ENCODE assay signal across 11 mouse cellular contexts in the genomic region with DNA sequence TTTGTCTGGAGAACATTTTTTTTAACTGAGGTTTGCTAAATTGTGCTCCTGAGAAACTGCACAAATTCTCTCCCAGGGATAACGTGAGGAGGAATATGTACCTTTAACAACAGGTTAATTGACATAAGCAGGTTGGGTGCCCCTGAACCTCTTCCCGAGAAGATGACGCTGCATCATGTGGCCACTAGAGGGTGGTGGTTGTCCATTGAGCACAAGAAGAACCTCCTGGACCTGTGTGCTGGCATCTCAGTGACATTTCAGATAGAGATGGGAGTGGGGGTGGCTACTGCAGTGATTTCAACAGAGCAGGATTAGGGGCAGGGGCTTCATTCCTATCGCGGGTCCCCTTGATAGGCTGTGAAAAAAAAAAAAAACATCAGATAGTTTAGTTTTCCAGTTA. TPM values are rescaled to one million over a fixed set of nuclear protein-coding genes. Genes with fewer than 3 reads are reported as not detected.
DNase-seq lines count a peak whose midpoint lies in the region; ATAC-seq and TF ChIP-seq lines count a peak whose summit lies in the region.
"Not testable (repeated sequence)": the region's sequence is repeated elsewhere in the genome, so short reads cannot be mapped to it uniquely, and the experiment has no call there.
"Had no signal": no experiment of that assay in that cellular context is flagged by ENCODE, and none has a peak within 500 bp of the region (broad histone marks: within the 10 kb centered on the region; RNA-seq: fewer than 3 reads in every experiment).

No protein-coding gene starts in this region.

- peak; percentile 84 for TF ChIP-seq CTCF in heart, postnatal 0 days (IDR thresholded peaks at IDR 0.05; ENCODE audit: low read depth)
- TF ChIP-seq CTCF in liver, adult 2 months (IDR thresholded peaks at IDR 0.05; ENCODE audit: low read depth, low read length), result peak; percentile 75

- not testable (repeated sequence) for H3K27me3 ChIP-seq in embryonic facial prominence, embryonic 14.5 days (replicated peaks; ENCODE audit: control insufficient read depth, insufficient read depth, low read length); heart, postnatal 0 days (ENCODE audit: control insufficient read depth, insufficient read depth, low read length); liver, adult 2 months (ENCODE audit: control insufficient read depth, insufficient read depth, low read length); splenic B cell, adult 2 months (ENCODE audit: control insufficient read depth, insufficient read depth, low read length, poor library complexity, severe bottlenecking)

- H3K4me1 ChIP-seq in embryonic facial prominence, embryonic 14.5 days (ENCODE audit: control insufficient read depth, insufficient read depth, low read length); heart, postnatal 0 days (ENCODE audit: control insufficient read depth, insufficient read depth); liver, adult 2 months (ENCODE audit: control insufficient read depth, insufficient read depth, low read length): not testable (repeated sequence)

- H3K79me2 ChIP-seq in liver, adult 2 months (ENCODE audit: control insufficient read depth, insufficient read depth, low read length), result not testable (repeated sequence)

- H3K9ac ChIP-seq in embryonic facial prominence, embryonic 14.5 days (ENCODE audit: low read depth, low read length); heart, postnatal 0 days (replicated peaks; ENCODE audit: low read depth, low read length); liver, adult 2 months (ENCODE audit: low read depth, low read length): not testable (repeated sequence)

- H3K4me2 ChIP-seq in embryonic facial prominence, embryonic 14.5 days (ENCODE audit: low read depth, low read length); heart, postnatal 0 days (ENCODE audit: low read depth, low read length): not testable (repeated sequence)

- not testable (repeated sequence) for H3K9me3 ChIP-seq in embryonic facial prominence, embryonic 14.5 days (ENCODE audit: control insufficient read depth, low read length); heart, postnatal 0 days (replicated peaks; ENCODE audit: control insufficient read depth, low read length)

- not testable (repeated sequence) for H3K27ac ChIP-seq in embryonic facial prominence, embryonic 14.5 days (replicated peaks; ENCODE audit: low read depth, low read length); heart, postnatal 0 days (ENCODE audit: low read depth); liver, adult 2 months (replicated peaks; ENCODE audit: insufficient read depth, low read depth, low read length)

- not testable (repeated sequence) for TF ChIP-seq EP300 in heart, postnatal 0 days (IDR thresholded peaks at IDR 0.05; ENCODE audit: low read depth)

- 23% methylated on average over 5 of the region's 5 CpGs for WGBS in embryonic facial prominence, embryonic 14.5 days
- WGBS in heart, postnatal 0 days, result 19% methylated on average over 5 of the region's 5 CpGs
- WGBS in large intestine, adult 2 months, result 15% methylated on average over 5 of the region's 5 CpGs
- WGBS in liver, adult 2 months, result 7% methylated on average over 5 of the region's 5 CpGs

- ATAC-seq in embryonic facial prominence, embryonic 14.5 days (ENCODE audit: low read depth); heart, postnatal 0 days (ENCODE audit: insufficient read depth, low read depth): not testable (repeated sequence)

- not testable (repeated sequence) for H3K36me3 ChIP-seq in embryonic facial prominence, embryonic 14.5 days (ENCODE audit: control insufficient read depth, insufficient read depth, low read length); heart, postnatal 0 days (replicated peaks; ENCODE audit: control insufficient read depth, insufficient read depth, low read length); liver, adult 2 months (ENCODE audit: control insufficient read depth, insufficient read depth, low read length); splenic B cell, adult 2 months (ENCODE audit: control insufficient read depth, insufficient read depth, low read length, poor library complexity, severe bottlenecking)

- TF ChIP-seq POLR2A in liver, adult 2 months (IDR thresholded peaks at IDR 0.05; ENCODE audit: extremely low read depth, insufficient read depth, low read length), result not testable (repeated sequence)

- H3K4me3 ChIP-seq in embryonic facial prominence, embryonic 14.5 days (ENCODE audit: low read depth, low read length); heart, postnatal 0 days (ENCODE audit: low read depth, low read length); liver, adult 2 months (ENCODE audit: insufficient read depth, low read depth, low read length): not testable (repeated sequence)

- peak; percentile 67 to 69 for DNase-seq in B cell, adult 2 months
- DNase-seq in adrenal gland, postnatal 4 days (ENCODE audit: low spot score in 2 of 2), result peak; percentile 18 to 30
- DNase-seq in embryonic facial prominence, embryonic 14.5 days (ENCODE audit: low spot score), result peak; percentile 29
- peak; percentile 16 for DNase-seq in heart, postnatal 0 days (ENCODE audit: low spot score)
- peak; percentile 14 for DNase-seq in large intestine, adult 2 months (ENCODE audit: low read depth, low spot score)
- DNase-seq in liver, adult 2 months (ENCODE audit: extremely low read depth, low read depth, low spot score), result peak; percentile 69
- DNase-seq in ovary, postnatal 10 days (ENCODE audit: low spot score), result peak; percentile 19
- DNase-seq in splenic B cell, adult 2 months (ENCODE audit: low read depth, low spot score), result peak; percentile 71

RNA-seq across cellular contexts. Expression of gene 1700001J03Rik, which starts 2.3 kb away (rescaled TPM):
- total RNA-seq in adrenal gland, postnatal 4 days (2021), result 1 to 10 TPM; 1.7 to 3.8 TPM
- polyA plus RNA-seq in embryonic facial prominence, embryonic 14.5 days (2014; fragmentation: Nextera tagmentation; extraction: Ambion mirVana), result not detected in 2 replicates
- total RNA-seq in heart, postnatal 0 days (2014; rRNA removed; ENCODE audit: low replicate concordance), result not detected in 2 replicates
- polyA plus RNA-seq in heart, postnatal 0 days (2015; fragmentation: Nextera tagmentation; extraction: Ambion mirVana), result not detected in 2 replicates
- polyA plus RNA-seq in large intestine, adult 2 months (2012; rRNA removed), result 0.22 and 0.26 TPM in 2 replicates
- 0.28 TPM in 1 of 2 replicates, not detected in the other for total RNA-seq in liver, adult 2 months (2014; rRNA removed)
- polyA plus RNA-seq in liver, adult 2 months (2012; rRNA removed), result not detected in 2 replicates
- polyA plus RNA-seq: heart, embryonic 12.5 days; liver, embryonic 11.5 days; neural tube, embryonic 14.5 days had no signal

RNA-seq across cellular contexts. Expression of gene Gm6309, which starts 16.9 kb away (rescaled TPM):
- not detected for total RNA-seq in adrenal gland, postnatal 4 days (2021)
- polyA plus RNA-seq in embryonic facial prominence, embryonic 14.5 days (2014; fragmentation: Nextera tagmentation; extraction: Ambion mirVana), result not detected in 2 replicates
- total RNA-seq in heart, postnatal 0 days (2014; rRNA removed; ENCODE audit: low replicate concordance), result not detected in 2 replicates
- polyA plus RNA-seq in heart, postnatal 0 days (2015; fragmentation: Nextera tagmentation; extraction: Ambion mirVana), result not detected in 2 replicates
- polyA plus RNA-seq in large intestine, adult 2 months (2012; rRNA removed), result not detected in 2 replicates
- total RNA-seq in liver, adult 2 months (2014; rRNA removed), result not detected in 2 replicates
- not detected in 2 replicates for polyA plus RNA-seq in liver, adult 2 months (2012; rRNA removed)
- polyA plus RNA-seq: heart, embryonic 12.5 days; liver, embryonic 11.5 days; neural tube, embryonic 14.5 days had no signal

RNA-seq across cellular contexts. Expression of gene Gm5565, which starts 27.1 kb away (rescaled TPM):
- not detected for total RNA-seq in adrenal gland, postnatal 4 days (2021)
- polyA plus RNA-seq in embryonic facial prominence, embryonic 14.5 days (2014; fragmentation: Nextera tagmentation; extraction: Ambion mirVana), result not detected in 2 replicates
- total RNA-seq in heart, postnatal 0 days (2014; rRNA removed; ENCODE audit: low replicate concordance), result not detected in 2 replicates
- not detected in 2 replicates for polyA plus RNA-seq in heart, postnatal 0 days (2015; fragmentation: Nextera tagmentation; extraction: Ambion mirVana)
- not detected in 2 replicates for polyA plus RNA-seq in large intestine, adult 2 months (2012; rRNA removed)
- total RNA-seq in liver, adult 2 months (2014; rRNA removed), result not detected in 2 replicates
- polyA plus RNA-seq in liver, adult 2 months (2012; rRNA removed), result not detected in 2 replicates
- polyA plus RNA-seq: heart, embryonic 12.5 days; liver, embryonic 11.5 days; neural tube, embryonic 14.5 days had no signal

RNA-seq across cellular contexts. Expression of gene Rnf6, which starts 33.9 kb away (rescaled TPM):
- total RNA-seq in adrenal gland, postnatal 4 days (2021), result 10 to 100 TPM; 55.8 to 58.8 TPM
- polyA plus RNA-seq in embryonic facial prominence, embryonic 14.5 days (2014; fragmentation: Nextera tagmentation; extraction: Ambion mirVana), result 41.5 and 41.6 TPM in 2 replicates
- 31.1 and 36.3 TPM in 2 replicates for total RNA-seq in heart, postnatal 0 days (2014; rRNA removed; ENCODE audit: low replicate concordance)
- polyA plus RNA-seq in heart, postnatal 0 days (2015; fragmentation: Nextera tagmentation; extraction: Ambion mirVana), result 38.5 and 41.4 TPM in 2 replicates
- 17.7 and 21.3 TPM in 2 replicates for polyA plus RNA-seq in large intestine, adult 2 months (2012; rRNA removed)
- total RNA-seq in liver, adult 2 months (2014; rRNA removed), result 28.4 and 29.4 TPM in 2 replicates
- polyA plus RNA-seq in liver, adult 2 months (2012; rRNA removed), result 12.5 and 14.0 TPM in 2 replicates

RNA-seq across cellular contexts. Expression of gene Cdk8, which starts 43.6 kb away (rescaled TPM):
- total RNA-seq in adrenal gland, postnatal 4 days (2021), result 10 to 100 TPM; 73.2 to 76.9 TPM
- 23.7 and 26.1 TPM in 2 replicates for polyA plus RNA-seq in embryonic facial prominence, embryonic 14.5 days (2014; fragmentation: Nextera tagmentation; extraction: Ambion mirVana)
- total RNA-seq in heart, postnatal 0 days (2014; rRNA removed; ENCODE audit: low replicate concordance), result 23.6 and 32.7 TPM in 2 replicates
- polyA plus RNA-seq in heart, postnatal 0 days (2015; fragmentation: Nextera tagmentation; extraction: Ambion mirVana), result 5.9 and 6.2 TPM in 2 replicates
- 26.7 and 38.6 TPM in 2 replicates for polyA plus RNA-seq in large intestine, adult 2 months (2012; rRNA removed)
- total RNA-seq in liver, adult 2 months (2014; rRNA removed), result 27.8 and 32.5 TPM in 2 replicates
- polyA plus RNA-seq in liver, adult 2 months (2012; rRNA removed), result 19.3 and 25.2 TPM in 2 replicates

Comparison
In these comparisons a context has a peak if more than half of its experiments do, and no peak if none do; other contexts are left out.
1. DNase-seq: peak in every context shown above with its lines; median percentile 71 in splenic B cell, adult 2 months; 69 in liver, adult 2 months; 68 in B cell, adult 2 months; 29 in embryonic facial prominence, embryonic 14.5 days; 24 in adrenal gland, postnatal 4 days; 19 in ovary, postnatal 10 days; 16 in heart, postnatal 0 days; 14 in large intestine, adult 2 months.